Comparison of ENCODE assay signal across 18 mouse cellular contexts in genomic region chr12:71052341-71052995, GRCm38 (mm10). TPM values are rescaled to one million over a fixed set of nuclear protein-coding genes. Genes with fewer than 3 reads are reported as not detected.
DNase-seq lines count a peak whose midpoint lies in the region; ATAC-seq lines count a peak whose summit lies in the region.
"Had no signal": no experiment of that assay in that cellular context is flagged by ENCODE, and none has a peak within 500 bp of the region (broad histone marks: within the 10 kb centered on the region; RNA-seq: fewer than 3 reads in every experiment).

No protein-coding gene starts in this region.

- H3K4me3 ChIP-seq in heart, embryonic 14.5 days (ENCODE audit: control insufficient read depth in 1 of 2, insufficient read depth in 1 of 2, low read depth in 1 of 2, low read length in 2 of 2) = no peak overlapping the region
- H3K4me3 ChIP-seq: embryonic facial prominence, embryonic 12.5 days; limb, embryonic 12.5 days; midbrain, embryonic 10.5 days had no signal

- peak; percentile 32 for DNase-seq in cerebellum, adult 11-12 months
- no peak for DNase-seq in cerebellum, adult 9-11 months
- no peak for DNase-seq in heart, adult 18-20 months
- DNase-seq in lung, postnatal 10 days = peak; percentile 13
- no peak for DNase-seq in lung, postnatal 36 days
- DNase-seq in frontal cortex, postnatal 25 days (ENCODE audit: low spot score in 2 of 2) = no peak
- DNase-seq: layer of hippocampus, postnatal 36 days; spleen, adult 18-20 months; thymus, postnatal 36 days had no signal

- no peak for ATAC-seq in heart, embryonic 14.5 days (ENCODE audit: insufficient number of reproducible peaks, insufficient read depth, low FRiP score, low read depth)
- no peak for ATAC-seq in activated CD4-positive, CD25-positive, alpha-beta regulatory T cell, adult 4 months

- H3K36me3 ChIP-seq in heart, embryonic 14.5 days (ENCODE audit: control insufficient read depth, insufficient read depth, low read length) = peaks cover 4% of the 10 kb centered on the region; the same call in 1 of the 2 replicates

- H3K27ac ChIP-seq in heart, embryonic 14.5 days (replicated peaks in 1 of 2; ENCODE audit: control insufficient read depth in 1 of 2, insufficient read depth in 1 of 2, low read depth in 2 of 2, low read length in 2 of 2) = peak overlapping the region; percentile 47 to 51; a peak in 2 of 4 replicates
- H3K27ac ChIP-seq: embryonic facial prominence, embryonic 12.5 days; limb, embryonic 12.5 days; midbrain, embryonic 10.5 days; stomach, postnatal 0 days had no signal

- H3K27me3 ChIP-seq in heart, embryonic 14.5 days (ENCODE audit: control insufficient read depth, insufficient read depth, low read length) = no peaks in the 10 kb centered on the region
- H3K27me3 ChIP-seq: CH12.LX; embryonic facial prominence, embryonic 12.5 days; limb, embryonic 12.5 days had no signal

- WGBS in heart, embryonic 14.5 days = 21% methylated on average over 7 of the region's 7 CpGs

- H3K9me3 ChIP-seq in heart, embryonic 14.5 days (ENCODE audit: control insufficient read depth, low read length) = no peaks in the 10 kb centered on the region
- H3K9me3 ChIP-seq: embryonic facial prominence, embryonic 12.5 days; limb, embryonic 12.5 days; midbrain, embryonic 10.5 days had no signal

- 0 out of 2 replicates have a peak overlapping the region, but pooled peaks have one; percentile 2 for H3K4me2 ChIP-seq in heart, embryonic 14.5 days (ENCODE audit: low read length)
- H3K4me2 ChIP-seq: embryonic facial prominence, embryonic 12.5 days; limb, embryonic 12.5 days had no signal

- peaks cover 7 to 26% of the 10 kb centered on the region in 2 experiments for H3K4me1 ChIP-seq in heart, embryonic 14.5 days (ENCODE audit: control insufficient read depth in 2 of 2, insufficient read depth in 2 of 2, low read length in 2 of 2)

- no peak overlapping the region for H3K9ac ChIP-seq in heart, embryonic 14.5 days (ENCODE audit: low read length)
- H3K9ac ChIP-seq: embryonic facial prominence, embryonic 12.5 days; limb, embryonic 12.5 days had no signal

RNA-seq across cellular contexts. Expression of gene Arid4a, which starts 36.7 kb away (rescaled TPM):
- 23.3 and 29.5 TPM in 2 replicates for polyA plus RNA-seq in heart, embryonic 14.5 days (2014; fragmentation: Nextera tagmentation; extraction: Ambion mirVana)
- total RNA-seq in heart, adult 18-20 months (2021) = 10 to 100 TPM; 11.1 to 12.2 TPM
- polyA plus RNA-seq in activated CD4-positive, CD25-positive, alpha-beta regulatory T cell, adult 4 months (2017; shearing (Covaris generic)) = 10 to 100 TPM; 80.2 to 95.9 TPM

RNA-seq across cellular contexts. Expression of gene Tomm20l, which starts 58.8 kb away (rescaled TPM):
- polyA plus RNA-seq in heart, embryonic 14.5 days (2014; fragmentation: Nextera tagmentation; extraction: Ambion mirVana) = 0.38 TPM in 1 of 2 replicates, not detected in the other
- 1 to 10 TPM in 1 of 2 experiments, under 1 TPM in 1; 0.75 to 1.6 TPM for total RNA-seq in heart, adult 18-20 months (2021)
- not detected for polyA plus RNA-seq in activated CD4-positive, CD25-positive, alpha-beta regulatory T cell, adult 4 months (2017; shearing (Covaris generic))
- total RNA-seq: CH12.LX; hematopoietic stem cell, adult 5-6 weeks; layer of hippocampus, postnatal 36 days; neutrophil, adult 5-6 weeks had no signal
- polyA plus RNA-seq: embryonic facial prominence, embryonic 12.5 days; limb, embryonic 12.5 days; midbrain, embryonic 10.5 days; stomach, postnatal 0 days had no signal

Comparison
In these comparisons a context has a peak if more than half of its experiments do, and no peak if none do; other contexts are left out.
1. DNase-seq: peak in cerebellum, adult 11-12 months (single experiment) and lung, postnatal 10 days (single experiment); none in cerebellum, adult 9-11 months (single experiment), heart, adult 18-20 months (0 of 2), lung, postnatal 36 days (single experiment) and frontal cortex, postnatal 25 days (0 of 2).